Mouse (Mus musculus) ovary, postnatal 10 days (tissue): ENCODE measurements around the gene Qpct.

Experiments used
- DNase-seq: peaks from one replicate; pipeline ENCODE4 v3.0.0; 2022; ENCODE audit warnings: low spot score

The Qpct gene

DNA sequence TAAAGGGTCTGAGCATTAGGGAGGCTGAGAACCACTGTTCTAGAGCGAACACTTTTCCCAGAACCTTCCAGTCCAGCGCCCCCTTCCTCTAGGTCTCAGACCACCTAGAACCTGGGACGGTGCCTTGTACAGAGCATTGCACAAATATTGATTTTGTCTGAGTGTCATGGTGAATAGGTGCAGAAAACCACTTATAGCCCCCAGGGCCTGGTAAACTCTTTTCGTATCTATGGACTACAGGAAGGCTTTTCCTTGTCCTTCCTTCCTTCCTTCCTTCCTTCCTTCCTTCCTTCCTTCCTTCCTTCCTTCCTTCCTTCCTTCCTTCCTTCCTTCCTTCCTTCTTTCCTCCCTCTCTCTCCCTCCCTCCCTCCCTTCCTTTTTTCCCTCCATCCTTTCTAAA, at the start of gene Qpct:
Qpct (plus strand) TSS at position 301 of the 400 bp plus-strand sequence.
- DNase-seq: no peak

DNA sequence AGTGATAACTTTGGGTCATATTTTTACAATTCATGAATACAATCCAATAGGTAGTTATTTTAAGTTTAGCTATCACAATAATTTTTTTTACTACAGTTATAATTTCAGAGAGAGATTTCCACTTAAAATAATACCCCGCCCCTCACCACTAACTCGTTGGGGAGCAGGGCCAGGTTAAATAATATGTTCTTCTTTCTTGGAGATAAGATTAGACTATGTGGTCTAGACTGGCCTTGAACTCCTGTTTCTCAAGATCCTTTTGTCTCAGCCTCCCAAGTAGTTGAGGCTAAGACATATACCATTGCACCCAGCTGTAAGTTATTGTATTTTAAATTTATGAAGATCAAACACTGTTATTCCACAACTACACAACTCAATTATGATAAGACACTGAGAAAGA, 38.1 kb upstream of the Qpct start:
- DNase-seq: no peak

DNA sequence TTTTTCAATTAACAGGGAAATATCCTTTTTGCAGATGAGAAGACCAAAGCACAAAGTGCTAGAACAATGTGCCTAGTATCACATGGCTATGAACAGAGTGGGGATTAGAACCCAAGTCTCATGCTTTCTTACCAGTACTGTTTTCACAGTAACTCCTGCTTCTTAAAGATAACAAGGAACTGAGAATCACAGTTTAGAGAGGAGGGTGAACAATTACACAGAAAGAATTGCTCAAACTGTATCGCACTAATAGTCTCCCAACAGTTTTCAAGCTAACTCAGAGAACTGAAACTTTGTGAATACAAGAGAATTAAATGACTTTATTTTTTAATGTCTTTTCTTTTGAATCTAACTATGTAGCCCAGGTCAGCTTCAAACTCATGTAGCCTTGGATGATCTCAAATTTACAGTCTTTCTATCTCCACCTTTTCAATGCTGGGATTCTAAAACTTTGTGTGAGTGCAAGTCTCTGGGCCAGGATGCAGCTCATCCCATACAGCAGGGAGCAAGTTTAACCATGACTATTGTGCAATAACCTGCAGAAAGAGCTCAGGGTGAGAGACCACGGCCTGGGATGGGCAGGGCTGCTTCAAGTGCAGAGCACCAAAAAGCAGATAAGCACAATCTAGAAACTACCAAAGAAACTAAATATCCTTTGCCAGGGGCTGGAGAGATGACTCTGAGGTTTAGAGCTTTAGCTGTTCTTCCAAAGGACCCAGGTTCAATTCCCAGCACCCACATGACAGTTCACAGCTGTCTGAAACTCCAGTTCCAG, 36.6 kb upstream of the Qpct start:
- no peak for DNase-seq

DNA sequence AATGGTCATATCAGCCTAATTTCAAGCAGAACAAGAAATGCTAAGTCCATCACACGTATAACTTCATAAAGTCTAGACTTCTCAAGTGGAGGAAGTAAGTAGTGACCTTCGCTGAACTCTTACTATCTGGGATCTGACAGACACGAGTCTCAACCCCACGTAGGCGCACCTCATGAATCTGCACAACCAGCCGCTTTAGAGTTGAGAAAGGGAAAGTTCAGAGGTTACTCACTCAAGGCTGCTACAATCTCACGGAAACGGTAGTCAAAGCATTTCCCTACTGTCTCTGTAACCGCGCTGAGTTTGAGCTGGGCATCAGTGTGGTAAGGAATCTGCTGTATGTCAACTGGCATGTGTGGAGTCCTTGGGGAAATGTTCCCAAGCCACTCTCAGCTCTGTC, 35.9 kb upstream of the Qpct start:
- no peak for DNase-seq

DNA sequence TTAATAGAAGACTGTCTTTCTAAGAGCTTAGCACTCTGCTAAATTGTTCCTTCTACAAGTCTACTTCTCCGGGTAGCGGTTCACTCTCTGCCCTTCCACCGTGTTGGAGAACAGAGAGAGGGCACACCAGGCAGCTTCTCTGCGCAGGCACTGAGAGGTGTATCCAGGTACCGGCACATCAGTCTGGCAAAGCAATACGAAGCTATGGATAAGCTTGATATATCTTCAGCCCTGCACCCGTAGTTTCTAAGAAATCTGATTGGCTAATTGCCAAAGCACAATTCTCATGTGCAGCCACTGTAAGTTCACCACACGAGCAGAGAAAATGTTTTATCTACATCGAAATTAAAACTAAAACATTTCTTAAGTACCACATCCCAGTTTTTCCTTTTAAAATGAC, 33.3 kb upstream of the Qpct start:
- no peak for DNase-seq

DNA sequence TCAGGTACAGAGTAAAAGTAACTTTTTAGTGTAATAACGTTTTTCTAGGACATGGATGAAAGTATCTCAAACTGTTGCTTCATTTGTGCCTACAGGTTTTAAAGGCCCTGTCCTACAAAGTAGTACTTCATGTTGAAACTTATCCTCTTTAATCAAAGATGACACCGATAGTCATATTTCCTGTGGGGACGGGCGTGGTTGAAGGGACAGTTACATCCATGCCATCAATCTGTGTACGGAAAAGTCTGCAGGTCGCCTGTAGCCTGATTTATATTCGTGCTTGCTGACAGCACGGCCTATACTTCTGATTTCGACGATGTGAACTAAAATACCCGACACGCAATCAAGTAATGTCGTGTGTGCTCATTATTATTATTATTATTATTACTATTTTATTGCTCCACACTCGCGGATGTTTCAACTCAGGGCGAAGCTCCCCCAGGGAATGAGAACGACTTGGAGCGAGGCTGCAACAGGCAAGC, 31.9 kb upstream of the Qpct start:
- DNase-seq: no peak

DNA sequence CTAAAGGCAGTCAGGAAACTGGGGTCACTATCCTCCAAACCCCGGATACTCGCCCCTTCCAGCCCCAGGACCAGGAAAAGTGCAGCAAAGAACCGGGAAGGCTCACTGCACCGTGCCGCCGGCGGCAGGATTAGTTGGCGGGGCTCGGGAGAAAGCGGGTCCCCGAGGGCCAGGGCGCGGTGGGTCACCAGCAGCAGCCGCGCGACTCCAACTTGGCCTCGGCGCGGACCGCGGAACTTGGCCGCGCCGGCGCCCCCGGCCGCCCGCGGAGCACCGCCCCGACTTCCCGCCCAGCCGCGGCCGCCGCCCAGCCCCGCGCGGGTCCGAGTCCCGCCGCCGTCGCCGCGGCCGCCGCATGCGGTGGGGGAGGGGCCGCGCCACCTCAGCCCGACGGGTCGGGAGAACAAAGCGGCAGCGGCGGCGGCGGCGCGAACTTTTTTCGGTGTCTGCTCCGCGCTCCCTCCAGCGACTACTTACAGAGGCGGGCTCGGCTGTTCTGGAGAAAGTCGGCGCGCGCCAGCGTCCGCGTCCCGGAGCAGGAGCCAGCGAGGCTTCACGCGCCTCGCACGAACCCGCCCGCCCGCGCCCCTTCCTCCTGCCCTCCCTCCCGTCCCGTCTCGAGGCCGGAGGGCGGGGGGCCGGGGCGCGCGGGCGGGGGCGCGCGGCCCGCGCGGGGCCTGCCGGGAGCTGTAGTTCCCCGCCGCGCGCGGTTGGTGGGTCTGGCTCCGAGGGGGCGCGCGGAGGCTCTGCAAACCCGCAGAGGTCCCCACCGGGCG, 31.3 kb upstream of the Qpct start, which contains the start of gene Prkd3:
Prkd3 (minus strand) TSS at position 609 of the 776 bp plus-strand sequence.
- peak; percentile 49 for DNase-seq

DNA sequence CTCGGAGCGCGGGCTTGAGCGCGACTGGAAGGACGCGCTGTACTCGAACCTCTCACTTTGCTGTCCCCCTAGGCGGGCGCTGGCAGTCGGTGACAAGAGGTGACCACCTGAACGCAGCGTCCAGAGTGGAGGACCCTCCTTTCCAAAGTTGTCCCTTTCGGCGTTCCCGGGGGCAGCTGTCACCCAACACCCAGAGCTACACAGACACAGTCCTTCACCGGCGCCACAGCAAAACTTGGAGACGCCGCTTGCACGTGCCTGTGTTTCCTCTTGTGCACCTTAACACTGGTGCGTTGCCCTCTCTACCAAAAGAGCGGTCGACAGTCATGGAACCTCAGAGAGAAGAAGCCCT, 30.7 kb upstream of the Qpct start:
- DNase-seq: no peak

DNA sequence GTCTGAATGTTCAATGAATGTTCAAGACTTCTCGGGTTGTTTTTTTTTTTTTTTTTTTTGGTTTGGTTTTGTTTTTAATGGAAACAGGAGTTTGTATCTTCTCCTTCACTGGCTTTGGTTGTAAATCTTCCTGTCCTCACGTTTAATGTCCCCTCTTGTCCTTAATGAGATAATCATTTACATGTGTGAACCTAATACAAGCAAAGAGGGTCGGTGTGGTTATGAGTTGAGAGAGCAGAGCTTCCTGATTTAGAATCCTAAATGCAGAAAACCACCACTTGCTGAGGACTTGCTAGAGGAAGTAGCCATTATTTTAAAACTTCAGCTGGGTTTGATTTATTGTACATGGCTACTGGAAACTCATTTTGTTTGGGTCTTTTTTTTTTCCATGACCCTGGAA, 29.0 kb upstream of the Qpct start:
- no peak for DNase-seq

DNA sequence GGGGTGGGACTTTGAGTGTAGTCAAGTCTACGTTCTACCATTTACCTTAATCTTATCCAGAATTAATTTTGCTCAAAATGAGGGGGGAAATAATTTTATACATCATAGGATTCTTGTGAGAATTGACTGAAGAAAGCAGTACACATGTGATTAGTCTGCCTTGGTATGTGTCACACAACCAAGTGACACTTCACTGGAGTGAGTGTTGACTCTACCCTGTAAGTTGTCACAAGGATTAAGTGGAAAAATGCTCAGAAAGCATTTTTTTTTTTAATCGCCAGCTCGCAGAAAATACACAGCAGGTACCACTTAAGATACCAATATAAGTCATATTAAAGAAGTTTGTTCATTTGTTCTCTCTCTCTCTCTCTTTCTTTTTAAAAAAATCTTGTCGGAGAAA, 27.2 kb upstream of the Qpct start:
- DNase-seq: no peak

DNA sequence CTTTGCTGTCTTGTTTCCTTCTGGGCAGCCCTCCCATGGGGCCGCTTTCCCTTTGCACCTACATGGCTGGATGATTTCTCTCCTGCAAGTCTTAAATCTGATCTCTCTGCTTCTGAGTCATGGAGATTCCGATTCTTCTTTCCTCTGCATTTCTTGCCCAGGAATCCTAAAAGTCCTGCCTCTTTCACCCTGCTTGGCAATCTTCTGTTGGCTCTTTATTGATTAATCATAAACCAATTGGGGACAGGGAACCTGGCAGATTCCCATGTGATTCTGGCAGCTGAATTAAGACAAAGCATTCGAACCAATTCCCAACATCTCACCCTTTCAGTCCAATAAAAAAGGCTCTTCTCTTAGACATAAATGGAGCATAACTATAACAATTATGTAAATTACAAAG, 22.5 kb upstream of the Qpct start:
- DNase-seq: no peak

DNA sequence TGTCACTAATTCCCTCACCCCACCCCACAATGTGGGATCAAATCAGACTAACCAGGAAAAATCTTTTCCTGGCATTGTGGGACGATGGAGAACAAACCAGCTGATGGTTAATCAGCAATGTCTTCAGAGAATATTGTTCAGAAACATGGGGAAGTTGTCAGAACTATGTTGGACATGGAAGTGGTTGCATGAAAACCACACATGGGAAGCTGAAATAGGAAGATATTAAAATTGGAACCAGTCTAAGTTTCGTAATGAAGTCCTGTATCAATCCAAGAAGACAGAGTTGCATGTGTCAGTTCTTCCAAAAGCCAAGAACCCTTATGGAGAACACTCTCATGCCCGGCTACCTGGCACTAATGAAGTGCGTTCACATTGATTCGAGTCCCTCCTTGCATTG, 20.1 kb upstream of the Qpct start:
- DNase-seq: no peak

DNA sequence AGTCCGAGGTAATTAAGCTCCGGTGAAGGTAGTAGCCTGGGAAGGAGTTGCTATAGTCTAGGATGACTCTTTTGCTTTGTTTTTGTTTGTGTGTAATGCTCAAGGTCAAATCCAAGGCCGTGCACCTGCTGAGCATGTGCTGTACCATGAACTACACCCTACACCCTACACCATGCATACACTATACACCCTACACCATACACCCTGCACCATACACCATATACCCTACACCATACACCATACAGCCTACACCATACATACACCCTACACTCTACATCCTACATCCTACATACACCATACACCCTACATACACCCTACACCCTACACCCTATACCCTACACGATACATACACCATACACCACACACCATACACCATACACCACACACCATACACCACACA, 18.9 kb upstream of the Qpct start:
- no peak for DNase-seq

DNA sequence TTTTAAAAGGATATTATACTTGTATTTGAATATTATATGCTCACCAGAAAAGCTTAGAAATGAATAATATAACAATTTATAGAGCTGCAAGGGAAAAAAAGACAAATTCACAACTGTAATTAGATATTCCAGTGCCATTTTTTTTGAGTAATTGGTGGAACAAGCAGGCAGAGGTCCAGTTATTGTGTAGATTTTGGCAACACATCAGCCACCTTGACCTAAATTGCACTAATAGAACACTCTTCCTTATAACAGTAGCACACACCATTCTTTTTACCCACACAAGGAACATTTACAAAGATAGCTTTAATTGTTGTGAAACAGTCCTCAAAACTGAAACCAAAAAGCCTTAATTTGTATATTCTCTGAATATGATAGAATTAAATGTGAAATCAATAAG, 12.0 kb upstream of the Qpct start:
- DNase-seq: no peak

DNA sequence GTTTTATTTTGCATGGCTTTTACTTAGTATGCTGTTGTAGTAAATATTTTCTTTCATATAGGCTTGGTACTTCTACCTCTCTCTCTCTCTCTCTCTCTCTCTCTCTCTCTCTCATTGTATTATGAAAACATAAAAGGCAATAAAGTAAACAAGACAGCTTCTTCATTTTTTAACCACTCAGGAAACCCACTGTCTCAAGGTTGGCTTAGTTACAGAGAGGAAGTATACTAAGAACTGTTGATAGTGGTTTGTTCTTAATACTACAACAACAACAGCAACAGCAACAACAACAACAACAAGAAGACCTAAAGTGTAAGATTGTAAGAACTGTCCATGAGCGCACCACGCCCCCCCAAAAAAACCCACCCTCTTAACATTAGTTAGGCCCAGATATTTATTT, 8.0 kb upstream of the Qpct start:
- no peak for DNase-seq

DNA sequence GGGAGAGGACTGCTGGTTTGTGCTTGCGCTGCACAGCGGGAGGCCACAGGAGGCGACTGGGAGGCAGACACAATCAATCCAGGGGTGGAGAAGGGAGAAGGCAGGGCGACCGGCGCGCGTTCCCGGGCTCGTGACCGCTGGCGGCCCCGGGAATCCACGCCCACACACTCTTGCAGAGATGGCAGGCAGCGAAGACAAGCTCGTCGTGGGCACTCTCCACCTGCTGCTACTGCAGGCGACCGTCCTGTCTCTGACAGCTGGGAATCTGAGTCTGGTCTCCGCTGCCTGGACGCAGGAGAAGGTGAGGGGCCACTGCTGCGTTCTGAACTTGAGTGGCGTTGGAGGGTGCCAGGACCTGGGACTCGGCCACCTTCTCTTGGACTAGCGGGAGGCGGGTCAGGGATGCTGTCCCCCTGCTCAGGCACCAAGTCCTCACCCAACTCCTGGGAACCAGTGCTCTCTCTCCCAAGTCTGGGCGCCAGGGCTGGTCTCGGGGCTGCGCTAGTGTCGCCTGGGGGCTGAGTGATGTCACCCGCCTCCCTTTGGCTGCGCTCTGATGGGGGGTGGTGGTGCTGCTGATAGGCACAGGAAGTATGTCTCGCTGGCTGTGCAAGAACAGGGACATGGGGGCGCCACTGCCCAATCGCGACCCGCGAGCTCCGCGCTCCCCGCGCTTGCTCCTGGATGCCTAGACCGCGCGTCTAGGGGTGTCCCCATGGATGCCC, 544 bp downstream of the Qpct start:
- peak; percentile 15 for DNase-seq

DNA sequence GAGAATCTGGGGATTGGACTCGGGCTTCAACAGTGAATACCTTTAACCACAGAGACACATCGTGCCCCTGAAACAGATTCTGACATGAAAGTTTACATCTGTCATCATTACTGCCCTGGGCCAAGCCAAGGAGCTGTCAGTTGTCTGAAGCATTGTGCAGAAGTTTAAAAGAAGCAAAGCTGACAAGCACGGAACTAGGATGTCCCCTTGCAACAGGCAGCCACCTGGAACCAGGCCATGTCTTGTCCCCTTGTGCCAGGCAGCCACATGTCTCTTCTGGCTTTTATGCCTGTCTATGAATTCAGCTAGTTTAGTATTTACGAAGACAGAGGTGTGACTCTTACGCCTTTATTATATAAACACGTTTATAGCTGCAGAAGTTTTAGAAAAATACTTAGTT, 6.6 kb downstream of the Qpct start:
- DNase-seq: no peak

DNA sequence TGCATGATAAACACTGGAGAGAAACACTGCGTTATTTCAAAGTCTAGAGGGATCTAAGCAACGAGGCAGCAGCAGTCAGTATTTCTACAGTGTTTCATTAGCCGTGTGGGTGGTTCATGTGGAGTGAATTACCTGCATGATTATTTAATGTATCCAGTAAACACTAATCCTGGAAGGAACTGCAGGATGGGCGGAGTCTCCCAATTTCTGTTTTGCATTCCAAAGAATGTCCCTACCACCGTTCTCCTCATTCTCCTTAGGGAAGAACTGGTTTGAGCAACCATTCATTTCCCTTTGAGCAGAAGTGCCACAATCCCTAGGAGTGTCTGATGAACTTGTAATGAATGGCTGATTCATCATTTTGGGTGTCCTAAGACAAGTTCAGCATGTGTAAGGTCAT, 8.5 kb downstream of the Qpct start:
- DNase-seq: no peak

DNA sequence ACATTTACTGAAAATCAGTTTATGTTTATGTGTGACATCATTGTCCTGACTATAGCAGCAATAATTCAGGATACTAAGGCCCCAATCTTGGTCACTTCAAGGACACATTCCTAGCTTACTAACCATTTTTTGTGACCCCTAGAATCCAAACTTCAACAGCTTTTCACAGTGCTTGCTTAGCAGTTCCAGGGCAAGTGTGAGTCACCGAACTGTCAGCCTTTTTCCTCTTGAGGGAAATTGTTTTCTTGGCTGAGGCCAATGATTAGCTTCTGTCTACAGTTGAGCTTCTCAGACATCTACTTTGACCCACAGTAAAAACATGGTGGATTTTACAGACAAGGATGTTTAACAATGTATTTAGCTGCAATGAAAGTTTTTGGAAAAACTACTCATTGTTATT, 12.5 kb downstream of the Qpct start:
- DNase-seq: no peak

DNA sequence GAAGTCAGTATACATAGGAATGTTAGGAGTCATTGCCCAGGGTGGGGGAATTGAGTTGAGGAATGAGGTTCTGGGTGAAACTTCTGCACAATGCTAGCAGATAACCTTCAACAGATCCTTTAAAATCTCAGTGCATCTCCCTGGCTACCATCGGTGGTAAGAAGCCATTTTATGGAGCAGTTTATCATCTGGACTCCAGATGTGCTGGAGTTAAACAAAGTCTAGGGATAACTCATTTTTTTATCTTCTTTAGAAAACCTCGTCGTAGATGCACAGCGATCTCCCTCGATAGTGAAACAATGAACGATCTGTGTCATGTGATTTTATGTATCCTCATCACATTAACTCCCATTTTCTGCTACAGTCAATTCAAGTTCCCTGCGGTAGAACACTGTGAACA, 16.9 kb downstream of the Qpct start:
- no peak for DNase-seq

DNA sequence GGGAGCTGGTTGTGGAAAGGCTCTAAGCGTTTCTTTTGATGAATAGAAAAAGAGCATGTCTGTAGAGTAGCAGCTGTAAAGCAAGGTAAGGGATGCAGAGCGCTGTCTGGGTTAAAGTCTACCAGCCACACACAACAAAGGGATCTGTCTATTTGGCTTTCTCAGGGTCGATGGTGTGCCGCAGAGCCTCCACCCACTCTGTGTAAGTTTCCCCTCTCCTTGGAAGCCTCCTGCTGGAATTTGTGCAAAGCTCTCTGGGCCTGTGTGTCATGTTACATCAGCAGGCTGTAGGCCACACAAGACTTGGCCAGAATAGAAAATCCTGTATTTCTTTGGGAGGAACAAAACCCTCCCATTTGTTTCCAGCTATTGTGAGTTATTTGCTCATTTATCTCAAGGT, 17.3 kb downstream of the Qpct start:
- DNase-seq: no peak

DNA sequence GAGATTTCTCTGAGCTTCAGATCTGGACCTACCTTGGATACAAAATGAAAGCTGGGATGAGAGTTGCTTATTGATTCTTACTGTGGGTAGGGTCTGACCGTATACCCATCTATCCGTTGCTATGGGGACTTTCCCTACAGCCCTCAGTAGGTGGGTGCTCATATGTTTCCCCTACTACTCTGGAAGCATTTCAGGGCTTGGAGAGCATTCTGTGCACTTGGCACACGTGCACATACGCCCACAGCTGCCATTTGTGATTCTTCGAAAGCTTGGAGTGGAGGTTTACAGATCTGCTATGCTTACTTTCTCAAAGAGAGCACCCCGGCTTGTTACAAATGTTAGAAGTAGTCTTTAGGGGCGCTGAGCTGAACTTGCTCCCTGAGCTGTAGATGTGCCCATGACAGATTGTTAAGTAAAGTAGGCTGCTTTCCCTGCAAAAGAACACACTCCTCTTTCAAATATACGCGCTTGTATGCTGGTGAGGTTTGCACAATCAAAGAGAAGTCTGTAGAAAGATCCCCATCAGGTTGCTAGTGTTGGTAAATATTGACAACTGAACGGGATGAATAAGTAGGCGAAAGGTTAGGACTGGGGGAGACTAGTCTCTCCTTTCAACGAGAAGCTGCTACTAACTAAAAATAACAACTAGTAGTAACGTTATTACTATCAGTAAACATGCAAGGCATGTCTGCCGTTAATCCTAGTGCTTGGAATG, 18.2 kb downstream of the Qpct start:
- no peak for DNase-seq
